Mouse (Mus musculus) induced T-regulatory cell, adult 2 months (primary cell): ENCODE results near the gene Crocc.

Experiments used
- DNase-seq: peaks from one replicate; pipeline ENCODE4 v3.0.0-alpha.2; 2012; ENCODE audit warnings: low read depth

The Crocc gene

DNA sequence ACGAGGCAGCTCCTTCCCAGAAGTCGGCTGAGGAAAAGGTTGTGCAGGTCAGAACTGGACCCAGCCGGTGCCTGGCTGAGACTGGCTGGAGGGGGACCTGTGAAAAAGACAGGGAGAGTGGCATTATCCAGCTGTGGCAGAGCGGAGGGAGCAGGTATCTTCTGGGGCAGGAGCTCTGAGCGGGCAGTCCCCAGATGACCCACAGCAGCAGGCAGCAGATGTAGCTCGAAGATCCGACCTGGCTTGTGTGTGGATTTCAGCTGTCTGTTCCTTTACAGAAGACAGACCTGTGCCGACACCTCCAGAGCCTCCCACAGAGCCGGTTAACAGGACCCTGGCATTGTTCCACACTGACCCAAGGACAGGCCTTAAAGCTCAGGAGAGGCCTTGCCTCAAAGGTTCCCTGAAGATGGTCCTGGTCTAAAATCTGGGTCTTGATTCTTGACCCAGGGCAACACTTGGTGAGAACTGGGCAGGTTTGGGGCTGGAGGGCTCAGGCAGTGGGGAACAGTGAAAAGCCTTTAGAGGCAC lies 7.2 kb upstream of the Crocc start:
- no peak for DNase-seq

DNA sequence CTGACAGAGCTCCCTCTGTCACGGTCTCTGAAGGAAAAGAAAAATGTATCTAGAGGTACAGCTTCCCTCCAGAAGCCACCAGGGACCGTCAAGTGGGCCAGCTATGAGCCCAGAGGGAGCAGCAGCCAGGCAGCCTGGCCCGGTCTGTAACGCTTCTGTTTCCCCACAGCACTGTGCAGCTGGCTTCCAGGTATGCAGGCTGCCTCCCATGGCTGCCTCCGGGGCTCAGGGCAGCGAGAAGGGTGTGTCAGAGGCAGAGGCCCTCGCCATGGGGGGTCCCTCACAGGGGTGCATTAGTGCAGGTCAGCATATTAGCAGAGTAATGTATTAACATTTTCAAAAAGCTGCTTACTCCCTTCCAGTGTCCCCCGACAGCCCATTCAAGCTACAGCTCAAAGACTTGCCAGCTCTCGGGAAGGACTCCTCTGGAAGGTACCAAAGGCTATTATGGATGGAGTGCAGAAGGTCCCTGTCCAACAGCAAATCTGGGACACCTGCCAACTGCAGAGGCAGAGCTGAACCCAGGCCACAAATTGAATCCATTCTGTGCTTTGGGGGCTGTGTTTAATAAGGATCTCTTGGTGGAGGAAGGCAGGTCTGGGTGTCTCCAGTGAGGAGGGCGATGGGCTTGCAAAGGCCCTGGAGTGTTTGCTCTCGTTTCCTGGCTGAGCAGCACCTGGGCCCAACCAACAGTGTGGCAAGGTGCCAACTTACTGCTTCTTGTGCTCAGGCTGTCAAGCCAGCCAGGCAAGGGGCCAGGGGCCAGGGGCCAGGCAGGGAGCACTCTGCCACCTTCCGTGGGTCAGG lies 6.6 kb upstream of the Crocc start:
- no peak for DNase-seq

DNA sequence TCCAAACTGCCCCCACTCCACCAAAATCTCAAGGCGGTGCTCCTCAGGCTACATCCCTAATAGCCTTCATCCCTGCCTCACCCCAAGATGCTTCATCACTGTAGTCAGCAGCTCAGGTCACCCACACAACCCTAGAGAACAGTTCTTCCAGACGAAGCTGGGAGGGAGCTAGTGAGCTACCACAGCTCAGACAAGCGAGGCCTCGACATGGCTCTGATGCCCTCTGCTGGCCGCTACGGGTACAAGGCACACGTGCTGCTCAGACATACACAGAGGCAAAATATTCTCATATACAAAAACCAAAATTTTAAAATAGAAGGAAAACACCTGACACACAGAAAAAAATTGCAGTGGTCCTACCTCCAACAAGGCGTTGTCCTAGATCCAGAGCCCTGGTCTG lies 4.8 kb upstream of the Crocc start:
- peak; percentile 93 for DNase-seq

DNA sequence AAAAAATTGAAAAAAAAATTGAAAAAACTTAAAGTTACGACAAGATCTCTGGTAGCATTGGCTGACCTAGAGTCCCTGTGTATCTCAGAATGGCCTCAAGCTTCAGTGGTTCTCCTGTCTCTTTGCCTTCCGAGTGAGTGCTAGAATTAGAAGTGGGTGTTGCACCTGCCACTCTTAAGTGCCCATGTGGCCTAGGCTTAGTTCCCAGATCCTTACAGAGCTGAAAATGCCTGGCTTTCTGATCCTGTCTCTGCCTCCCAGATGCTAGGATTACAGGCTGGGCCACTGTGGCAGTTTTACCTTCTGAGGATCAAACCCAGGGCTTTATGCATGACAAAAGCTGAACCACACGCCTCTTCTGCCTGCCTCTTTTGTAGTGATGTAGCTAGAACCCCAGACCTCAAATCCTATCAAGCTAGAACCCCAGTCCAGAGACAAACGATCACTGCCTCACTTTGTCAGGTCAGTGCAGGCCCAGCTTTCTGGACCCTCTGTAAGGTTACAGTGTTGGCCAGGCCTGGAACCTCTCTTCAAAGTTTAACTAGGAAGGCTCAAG lies 3.8 kb upstream of the Crocc start:
- no peak for DNase-seq

DNA sequence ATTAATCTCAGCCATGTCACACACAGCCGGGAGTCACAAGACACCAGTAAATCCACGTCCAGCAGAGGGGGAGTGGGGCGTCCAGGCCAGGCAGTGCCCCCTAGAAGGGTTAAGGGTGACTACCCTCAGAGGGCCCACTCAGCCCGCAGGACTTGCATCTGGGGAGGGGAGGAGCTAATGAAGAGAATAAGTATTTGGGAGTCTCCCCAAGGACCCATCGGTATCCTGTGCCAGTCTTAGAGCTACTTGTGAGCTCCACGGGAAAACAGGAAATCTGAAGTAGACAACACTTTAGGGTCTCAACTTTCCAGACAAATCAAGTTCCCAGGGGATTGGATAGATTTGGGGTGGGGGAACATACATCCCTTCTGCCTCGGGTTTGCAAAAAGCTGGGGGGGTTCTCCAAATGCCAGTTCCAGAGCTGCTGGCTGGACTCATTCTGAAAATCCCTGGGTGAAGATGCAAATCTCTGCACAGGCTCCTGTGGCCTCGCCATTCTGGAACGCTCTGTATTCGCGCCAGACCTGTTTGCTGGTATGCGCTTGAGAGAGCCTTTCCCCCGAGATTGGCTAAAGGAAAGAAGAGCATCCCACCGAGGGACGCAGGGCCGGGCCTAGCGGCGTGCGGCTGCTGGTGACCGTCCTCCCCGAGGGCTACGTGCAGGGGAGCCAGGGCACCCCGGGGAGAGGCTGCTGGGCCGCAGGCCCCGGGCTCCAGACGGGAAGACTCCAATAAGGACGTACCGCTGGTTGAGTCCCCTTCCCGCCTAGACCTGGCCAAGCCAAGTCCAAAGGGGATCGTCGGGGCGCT lies 529 bp downstream of the Crocc start:
- DNase-seq = no peak

DNA sequence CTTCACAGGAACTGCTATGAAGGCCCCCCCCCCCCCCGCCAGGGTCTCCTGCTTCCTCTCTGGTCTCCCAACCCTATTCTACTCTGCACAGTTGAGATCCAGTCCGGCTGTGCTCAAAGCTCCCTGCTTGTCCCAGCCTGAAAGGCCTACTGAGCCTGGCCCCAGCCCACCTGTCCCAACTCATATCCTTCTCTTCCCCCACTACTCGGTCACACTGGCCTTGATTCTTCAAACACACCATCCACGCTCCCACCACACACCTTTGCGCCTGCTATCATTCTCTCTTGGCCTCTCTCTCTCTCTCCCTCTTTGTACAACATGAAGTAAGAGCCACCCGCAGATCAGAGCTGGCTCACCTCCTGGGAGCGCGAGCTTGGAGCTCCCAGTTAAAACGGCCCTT lies 1.5 kb downstream of the Crocc start:
- no peak for DNase-seq

DNA sequence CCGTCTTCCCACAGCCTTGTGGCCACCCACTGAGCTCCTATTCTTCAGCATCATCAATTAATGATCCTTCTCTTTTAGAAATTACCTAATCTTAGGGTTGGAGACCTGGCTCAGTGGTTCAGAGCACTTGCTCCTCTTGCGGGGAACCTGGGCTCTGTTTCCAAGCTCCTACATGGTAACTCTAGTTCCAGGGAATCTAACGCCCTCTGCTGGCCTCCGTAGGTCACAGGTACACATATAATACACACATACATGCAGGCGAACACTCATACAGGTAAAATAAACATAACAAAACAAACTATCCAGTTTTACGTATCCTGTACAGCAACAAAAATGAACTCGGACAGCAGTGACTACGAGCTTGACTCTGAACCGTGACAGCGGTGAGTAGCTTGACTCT lies 3.4 kb downstream of the Crocc start:
- no peak for DNase-seq

DNA sequence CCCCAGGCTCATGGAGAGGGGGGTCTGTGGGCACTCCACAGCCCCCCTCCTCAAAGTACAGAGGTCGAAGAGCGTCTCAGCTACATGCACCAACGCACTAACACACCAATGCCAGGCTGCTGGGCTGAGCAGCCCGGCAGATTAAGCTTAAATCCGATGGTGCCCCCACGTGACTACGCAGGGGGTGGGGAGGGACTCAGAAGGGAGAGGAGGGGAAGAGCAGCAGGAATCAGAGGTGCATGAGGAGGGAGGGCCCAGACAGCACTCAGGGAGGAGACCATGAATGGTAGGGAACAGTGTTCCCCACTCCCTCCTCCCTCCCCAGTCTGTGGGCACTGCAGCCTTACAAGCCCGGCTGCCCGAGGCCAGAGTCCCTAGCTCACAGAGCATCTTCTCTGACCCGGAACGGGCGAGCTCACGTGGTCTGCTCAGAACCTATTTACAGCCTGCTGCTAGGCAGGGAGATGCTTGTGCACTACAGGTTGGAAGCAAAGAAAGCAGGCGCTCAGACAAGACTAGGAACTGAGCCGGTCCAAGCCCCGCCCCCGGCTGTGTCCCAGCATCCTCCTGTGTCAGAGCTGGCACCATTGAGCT lies 6.7 kb downstream of the Crocc start:
- DNase-seq = no peak

DNA sequence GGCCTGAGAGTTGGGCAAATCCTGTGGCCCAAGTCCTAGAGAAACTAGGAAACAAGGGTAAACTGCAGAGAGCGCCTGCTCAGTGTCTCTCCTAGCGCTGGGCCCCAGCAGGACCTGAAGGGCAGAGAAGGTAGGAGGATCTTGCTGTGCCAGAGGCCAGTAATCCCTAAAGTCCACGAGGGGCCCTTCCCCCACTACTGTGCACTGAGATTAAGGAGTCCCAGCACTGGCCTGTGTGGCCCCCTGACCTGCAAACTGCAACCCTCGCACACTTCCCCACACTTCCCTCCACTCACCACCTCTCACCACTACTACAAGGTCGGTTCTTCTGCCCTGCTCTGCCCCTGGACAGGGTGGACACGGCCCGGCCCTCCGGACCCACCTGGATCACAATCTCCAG lies 7.2 kb downstream of the Crocc start:
- no peak for DNase-seq

DNA sequence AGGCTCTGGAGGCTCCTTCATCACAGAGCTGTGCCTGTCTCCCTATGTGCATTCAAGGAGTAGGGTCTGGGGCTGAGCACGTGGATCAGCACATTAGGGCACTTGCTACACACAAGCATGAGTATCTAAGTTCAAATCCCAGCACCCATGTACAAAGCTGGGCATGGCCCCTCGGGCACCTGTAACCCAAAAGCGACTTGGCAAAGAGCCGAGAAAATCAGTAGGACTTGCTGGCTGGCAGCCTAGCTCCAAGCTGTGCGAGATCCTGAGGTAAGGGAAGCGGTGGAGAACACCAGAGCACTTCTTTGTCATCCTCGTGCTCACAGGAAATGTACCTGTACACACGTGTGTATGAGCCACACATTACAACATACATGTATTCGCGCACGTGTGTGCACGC lies 7.9 kb downstream of the Crocc start:
- DNase-seq = no peak

DNA sequence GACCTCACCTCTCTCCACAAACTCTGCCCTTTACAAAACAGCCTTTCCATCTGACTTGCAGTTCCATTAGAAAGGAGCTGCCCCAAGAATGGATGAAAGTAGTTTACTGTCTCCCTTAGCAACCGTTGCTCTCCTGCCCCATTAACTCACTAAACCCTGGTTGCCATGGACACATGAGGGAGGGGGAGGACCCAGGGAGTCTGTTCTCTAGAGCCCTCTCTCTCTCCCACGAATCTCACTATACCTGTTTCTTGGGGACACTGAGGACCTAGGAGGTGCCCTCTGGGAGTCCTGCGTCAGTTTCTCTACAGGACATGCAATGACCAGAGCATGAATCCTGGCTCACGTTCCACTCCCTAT lies 10.9 kb downstream of the Crocc start:
- DNase-seq = no peak

DNA sequence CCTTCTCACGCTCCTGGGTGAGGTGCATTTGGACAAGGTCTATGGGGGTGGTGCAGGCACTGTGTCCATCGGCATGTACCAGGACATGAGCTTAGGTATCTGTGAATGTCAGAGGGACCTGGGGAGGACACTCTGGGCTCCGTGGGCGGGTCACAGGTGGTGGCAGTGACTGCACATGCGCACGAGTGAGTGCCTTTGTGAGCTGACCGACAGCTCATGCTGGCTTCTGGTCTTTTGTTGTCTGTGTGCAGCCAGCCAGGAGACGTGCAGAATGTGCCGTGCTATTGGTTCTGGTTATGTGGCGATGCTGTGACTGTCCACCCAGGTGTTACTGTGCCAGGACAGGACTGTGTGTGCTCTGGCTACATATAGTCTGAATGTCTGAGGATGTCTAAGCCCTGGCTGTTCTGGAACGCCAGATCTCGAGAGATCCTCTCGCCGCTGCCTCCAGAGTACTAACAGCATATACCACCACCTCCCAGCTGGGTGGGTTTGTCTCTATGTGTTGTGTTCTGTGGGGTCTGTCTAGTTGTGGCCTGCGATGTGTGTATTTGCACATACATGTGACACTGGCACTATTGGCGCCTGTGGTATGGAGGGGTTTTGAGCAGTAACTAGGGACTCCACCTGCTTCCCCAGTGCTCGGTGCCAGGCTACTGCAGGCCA lies 11.4 kb downstream of the Crocc start:
- DNase-seq = no peak

DNA sequence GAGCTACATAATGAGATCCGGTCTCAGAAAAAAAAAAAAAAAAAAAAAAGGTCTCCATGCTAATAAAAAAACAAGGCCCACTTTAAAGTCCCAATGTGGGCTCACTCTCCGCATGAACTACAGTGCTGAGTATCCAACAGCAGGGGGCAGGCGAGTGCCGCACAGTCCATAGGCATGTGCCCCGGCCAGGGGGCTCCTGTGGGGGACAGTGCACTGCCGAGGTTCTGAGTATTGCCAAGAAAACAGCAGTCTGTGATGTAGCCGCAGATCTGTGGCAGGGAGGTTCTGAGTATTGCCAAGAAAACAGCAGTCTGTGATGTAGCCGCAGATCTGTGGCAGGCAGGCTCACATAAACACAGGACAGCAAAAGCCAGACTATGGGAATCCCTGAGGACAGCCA lies 15.5 kb downstream of the Crocc start:
- DNase-seq = peak; percentile 67

DNA sequence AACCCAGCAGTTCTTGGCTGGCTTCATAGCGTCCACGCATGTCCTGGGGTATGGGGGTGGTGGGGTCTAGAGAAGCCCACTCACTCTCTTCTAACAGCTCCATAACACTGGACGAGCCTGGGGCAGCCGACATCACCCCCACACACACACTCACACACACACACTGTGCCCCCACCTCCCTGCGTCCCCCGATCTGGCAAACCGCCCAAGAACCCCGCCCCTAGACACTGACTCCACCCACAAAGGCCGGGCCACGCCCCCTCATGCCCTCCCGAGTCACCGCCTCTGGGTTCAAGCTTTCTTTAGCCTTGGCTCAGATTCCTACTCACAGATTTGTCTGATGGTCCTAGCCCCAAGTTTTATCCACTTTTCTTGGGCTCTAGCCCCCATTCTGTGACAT lies 19.2 kb downstream of the Crocc start:
- DNase-seq = no peak

DNA sequence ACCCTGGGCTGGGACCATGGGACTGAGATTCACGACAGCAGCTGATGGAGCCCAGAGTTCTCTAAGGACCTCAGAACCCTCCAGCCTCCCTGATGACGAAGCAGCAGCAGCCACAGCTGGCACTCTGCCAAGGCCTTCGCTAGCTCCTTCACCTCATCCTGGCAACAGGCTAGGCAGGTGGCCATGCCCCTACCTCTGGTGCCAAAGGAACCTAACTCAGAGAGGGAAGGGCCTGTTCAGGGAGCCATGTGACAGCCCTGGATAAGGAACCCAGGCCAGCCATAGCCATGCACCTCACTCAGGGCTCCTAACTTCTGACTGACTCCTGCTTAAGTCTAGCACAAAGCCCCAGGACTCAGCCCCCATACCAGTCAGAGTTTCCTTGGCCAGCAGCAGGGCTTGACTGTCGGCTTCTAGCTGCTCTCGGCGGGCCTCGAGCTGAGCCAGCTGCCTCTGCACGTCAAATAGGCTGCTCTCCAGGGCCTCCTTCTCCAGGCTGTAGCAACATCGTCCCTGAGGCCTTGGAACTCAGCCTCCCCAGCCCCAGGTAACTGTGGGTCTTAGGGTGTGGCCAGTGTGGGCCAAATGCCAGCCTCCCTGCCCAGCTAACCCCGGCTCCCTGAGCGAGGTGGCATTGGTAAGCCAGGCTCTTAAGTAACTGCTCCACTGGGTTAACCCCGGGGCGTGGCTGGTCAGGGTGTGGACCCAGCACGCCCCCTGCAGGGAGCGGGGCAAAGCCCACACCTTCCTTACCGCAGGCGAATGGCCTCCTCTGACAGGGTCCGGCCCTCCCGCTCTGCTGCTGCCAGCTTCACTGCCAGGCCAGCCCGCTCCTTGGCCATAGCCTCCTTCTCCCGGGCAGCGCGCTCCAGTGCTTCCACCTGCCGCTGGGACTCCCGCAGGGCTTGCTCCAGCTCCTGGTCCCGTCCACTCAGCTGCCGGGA lies 26.5 kb downstream of the Crocc start:
- DNase-seq = no peak

DNA sequence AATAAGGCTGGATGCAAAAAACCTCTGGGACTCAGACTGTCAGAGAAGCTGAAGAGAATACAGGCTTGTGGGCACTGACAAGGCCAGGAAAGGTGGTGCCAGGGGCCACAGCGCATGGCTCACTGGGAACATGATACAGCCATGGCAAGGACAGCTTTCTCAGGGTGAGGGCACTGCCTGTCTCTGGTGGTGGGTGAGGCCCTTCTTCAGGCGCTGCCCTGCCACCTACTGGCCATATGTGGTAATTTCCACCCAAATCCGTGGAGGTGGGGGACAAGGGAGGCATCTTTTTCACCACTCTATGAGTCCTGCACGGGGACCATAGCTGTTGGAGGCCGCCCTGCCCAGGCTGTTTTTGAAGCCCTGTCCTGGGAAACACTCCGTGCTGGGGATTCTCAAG lies 28.6 kb downstream of the Crocc start:
- DNase-seq = peak; percentile 87

DNA sequence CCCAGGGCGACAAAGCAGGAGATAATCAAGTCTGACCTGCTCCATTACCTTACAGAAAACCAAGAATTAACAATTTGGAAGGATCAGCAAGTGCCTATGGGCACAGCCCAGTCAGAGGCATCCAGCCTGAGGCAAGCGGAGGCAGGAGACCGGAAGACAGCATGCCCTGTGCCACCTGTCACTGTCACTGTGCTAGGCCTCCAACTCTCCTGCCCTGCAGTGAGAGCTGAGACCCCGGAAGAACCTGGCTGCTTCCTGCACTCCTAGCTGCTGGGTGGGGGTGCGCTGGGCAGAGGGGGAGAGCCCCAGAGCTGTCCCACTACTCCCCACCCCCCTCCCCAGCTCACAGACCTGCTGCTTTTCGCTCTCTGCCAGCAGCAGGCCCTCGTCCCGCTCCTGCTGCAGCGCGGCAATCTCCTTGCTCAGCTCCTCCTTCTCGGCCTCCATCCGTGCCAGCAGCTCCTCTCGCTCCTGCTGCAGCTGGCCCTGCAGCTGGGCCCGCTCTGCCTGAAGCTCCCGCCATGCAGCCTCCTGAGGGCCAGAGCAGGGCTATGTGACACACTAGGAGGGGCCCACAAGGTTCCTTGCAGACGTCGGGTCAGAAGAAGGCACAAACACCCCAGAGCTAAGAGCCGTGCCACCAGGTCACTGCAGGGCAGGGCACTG lies 29.7 kb downstream of the Crocc start:
- DNase-seq = no peak

DNA sequence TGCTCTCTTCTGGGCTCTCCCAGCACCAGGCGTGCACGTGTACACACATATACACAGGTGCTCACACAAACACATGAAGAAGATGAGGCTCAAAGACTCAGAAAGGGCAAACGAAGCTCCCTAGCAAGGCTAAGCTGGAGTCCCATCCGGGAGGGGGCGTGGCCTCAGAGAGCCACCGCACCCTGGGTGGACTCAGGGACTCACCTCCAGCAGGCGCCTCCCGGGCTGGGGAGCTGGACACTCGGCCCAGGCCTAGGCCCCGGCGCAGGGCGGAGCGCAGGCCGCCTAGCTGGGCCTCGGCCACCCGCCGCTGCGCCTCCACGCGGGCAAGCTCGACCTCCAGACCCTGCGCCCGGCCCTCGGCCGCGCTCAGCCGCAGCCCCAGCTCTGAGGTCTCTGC lies 35.4 kb downstream of the Crocc start:
- no peak for DNase-seq

DNA sequence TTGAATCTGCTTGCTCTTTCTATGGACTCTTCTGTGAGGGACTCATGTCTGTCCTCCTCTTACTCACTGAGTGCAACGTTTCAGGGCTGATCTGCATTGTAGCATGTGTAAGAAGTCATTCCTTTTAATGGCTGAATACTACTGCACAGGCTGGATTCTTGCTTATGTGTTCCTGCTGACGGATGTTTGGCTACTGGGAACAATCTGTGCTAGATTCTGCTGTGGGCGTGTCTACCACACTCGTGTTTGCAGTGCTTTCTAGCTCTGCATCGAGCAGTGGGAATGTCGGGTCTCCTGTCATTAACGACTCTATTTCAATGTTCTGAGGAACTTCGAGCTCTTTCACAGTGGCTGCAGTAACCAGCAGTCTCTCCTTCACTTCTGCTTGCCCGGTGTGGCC lies 36.3 kb downstream of the Crocc start:
- DNase-seq = no peak

DNA sequence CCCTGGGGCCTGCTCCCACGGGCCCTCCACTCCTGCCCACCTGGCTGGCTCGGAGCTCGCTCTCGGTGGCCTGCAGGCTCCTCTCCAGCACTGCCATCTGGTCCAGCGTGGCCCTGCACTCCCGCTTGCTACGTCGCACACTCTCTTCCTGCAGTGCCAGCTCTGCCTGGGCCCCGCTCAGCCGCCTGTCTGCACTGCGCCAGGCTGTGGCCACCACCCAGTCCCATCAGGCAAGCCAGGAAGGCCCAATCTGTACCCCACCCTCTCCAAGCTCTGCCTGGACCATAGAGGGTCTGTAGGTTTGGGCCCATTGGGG lies 38.8 kb downstream of the Crocc start:
- DNase-seq = no peak
